Mouse (Mus musculus): ENCODE results near the gene Grid1.

Gene Grid1

GRCm38 (mm10) chr14:35231384-35231783 is 411.5 kb downstream of the Grid1 start:
- DNase-seq: no peak

- DNase-seq: no peak
Observed at GRCm38 (mm10) chr14:35242882-35243281, 423.0 kb downstream of the Grid1 start.

GRCm38 (mm10) chr14:35244776-35245548 is 425.1 kb downstream of the Grid1 start:
- no peak for DNase-seq

GRCm38 (mm10) chr14:35250412-35250811 is 430.5 kb downstream of the Grid1 start:
- DNase-seq: no peak

- no peak for DNase-seq
Observed at GRCm38 (mm10) chr14:35254477-35254876, 434.6 kb downstream of the Grid1 start.

GRCm38 (mm10) chr14:35270260-35270659 is 450.4 kb downstream of the Grid1 start:
- DNase-seq: no peak

GRCm38 (mm10) chr14:35309201-35309600 is 489.3 kb downstream of the Grid1 start:
- DNase-seq: no peak

- no peak for DNase-seq
Observed at GRCm38 (mm10) chr14:35313380-35314299, 493.7 kb downstream of the Grid1 start.

- DNase-seq: no peak
Observed at GRCm38 (mm10) chr14:35326306-35326705, 506.4 kb downstream of the Grid1 start.

- DNase-seq: no peak
Observed at GRCm38 (mm10) chr14:35336561-35336960, 516.7 kb downstream of the Grid1 start.

GRCm38 (mm10) chr14:35356011-35356410 is 536.1 kb downstream of the Grid1 start:
- DNase-seq: no peak

GRCm38 (mm10) chr14:35356480-35357085 is 536.7 kb downstream of the Grid1 start:
- no peak for DNase-seq

- DNase-seq: no peak
Observed at GRCm38 (mm10) chr14:35358136-35358821, 538.4 kb downstream of the Grid1 start.

- no peak for DNase-seq
Observed at GRCm38 (mm10) chr14:35365177-35365944, 545.5 kb downstream of the Grid1 start.

GRCm38 (mm10) chr14:35374374-35374773 is 554.5 kb downstream of the Grid1 start:
- no peak for DNase-seq

GRCm38 (mm10) chr14:35393591-35393990 is 573.7 kb downstream of the Grid1 start:
- DNase-seq: no peak

- DNase-seq: no peak
Observed at GRCm38 (mm10) chr14:35404249-35404908, 584.5 kb downstream of the Grid1 start.

- no peak for DNase-seq
Observed at GRCm38 (mm10) chr14:35430259-35430658, 610.4 kb downstream of the Grid1 start.

- no peak for DNase-seq
Observed at GRCm38 (mm10) chr14:35453702-35454101, 633.8 kb downstream of the Grid1 start.

GRCm38 (mm10) chr14:35468254-35468653 is 648.3 kb downstream of the Grid1 start:
- DNase-seq: no peak

- no peak for DNase-seq
Observed at GRCm38 (mm10) chr14:35486017-35486416, 666.1 kb downstream of the Grid1 start.

Data from B cell, adult 2 months (primary cell).